Mouse (Mus musculus) MEL (cell line): ENCODE measurements around the gene Otud7b. TPM values are rescaled to one million over a fixed set of nuclear protein-coding genes. Genes with fewer than 3 reads are reported as not detected.

ENCODE experiments used
- DNase-seq: peaks from one replicate; pipeline ENCODE4 v3.0.0; 2011; ENCODE audit warnings: low read depth, low spot score
- H3K27ac ChIP-seq: 2 replicates; pipeline ENCODE4 v1.5.1; 2012; ENCODE audit warnings: low read depth, mild to moderate bottlenecking, control low read depth, low read length, moderate library complexity; ENCODE audit not compliant: control insufficient read depth
- H3K27me3 ChIP-seq, 2 experiments: fragments of 150-350 bp in 1 of 2; sonication (generic) in 1 of 2; 2 replicates each; pipeline ENCODE4 v1.6.1; 2012; ENCODE audit warnings: low read length in 2 of 2, mild to moderate bottlenecking in 2 of 2, improper control_type of control experiment in 1 of 2, moderate library complexity in 1 of 2; ENCODE audit not compliant: insufficient read depth in 2 of 2, control insufficient read depth in 1 of 2
- H3K36me3 ChIP-seq, 2 experiments: 2 replicates each; pipeline ENCODE4 v1.6.1; 2012 to 2014; ENCODE audit warnings: low read length in 2 of 2, improper control_type of control experiment in 1 of 2, inconsistent platforms in 1 of 2, mild to moderate bottlenecking in 1 of 2; ENCODE audit not compliant: insufficient read depth in 2 of 2, control insufficient read depth in 1 of 2
- H3K4me1 ChIP-seq, 2 experiments: fragments of 150-350 bp in 1 of 2; sonication (generic) in 1 of 2; 2 replicates each; pipeline ENCODE4 v1.6.1; 2012; ENCODE audit warnings: low read length in 2 of 2, improper control_type of control experiment in 1 of 2, mild to moderate bottlenecking in 1 of 2; ENCODE audit not compliant: insufficient read depth in 2 of 2, control insufficient read depth in 1 of 2
- H3K4me3 ChIP-seq, 2 experiments: fragments of 150-350 bp in 1 of 2; sonication (generic) in 1 of 2; 2 replicates each; pipeline ENCODE4 v1.5.1; 2012; ENCODE audit warnings: low read depth in 2 of 2, low read length in 2 of 2, mild to moderate bottlenecking in 2 of 2, moderate library complexity in 2 of 2, control low read depth in 1 of 2, improper control_type of control experiment in 1 of 2; ENCODE audit not compliant: control insufficient read depth in 1 of 2, insufficient read depth in 1 of 2
- H3K79me2 ChIP-seq: 2 replicates; pipeline ENCODE4 v1.6.1; 2012; ENCODE audit warnings: mild to moderate bottlenecking, low read length, moderate library complexity; ENCODE audit not compliant: control insufficient read depth, poor library complexity, insufficient read depth
- H3K9ac ChIP-seq: 2 replicates; pipeline ENCODE4 v1.6.1; 2012; ENCODE audit warnings: low read depth, mild to moderate bottlenecking, control low read depth, low read length, moderate library complexity; ENCODE audit not compliant: control insufficient read depth, poor library complexity, severe bottlenecking
- H3K9me3 ChIP-seq: fragments of 150-350 bp; sonication (generic); replicated peaks from 2 replicates; pipeline ENCODE4 v1.6.1; 2012; ENCODE audit warnings: mild to moderate bottlenecking, low read length, improper control_type of control experiment, moderate library complexity; ENCODE audit not compliant: insufficient read depth
- BHLHE40 ChIP-seq: IDR thresholded peaks from 2 replicates; pipeline ENCODE4 v1.6.1; 2012; ENCODE audit warnings: low read depth, mild to moderate bottlenecking, inconsistent platforms, low read length, improper control_type of control experiment, borderline replicate concordance
- CHD2 ChIP-seq: IDR thresholded peaks from 2 replicates; pipeline ENCODE4 v1.6.1; 2011; ENCODE audit warnings: low read length, improper control_type of control experiment
- CTCF ChIP-seq, 3 experiments: IDR thresholded peaks in 2 of 3; conservative IDR thresholded peaks in 1 of 3; 2 replicates each; pipeline ENCODE4 v1.5.1; 2011 to 2012; ENCODE audit warnings: low read length in 3 of 3, low read depth in 2 of 3, mild to moderate bottlenecking in 2 of 3, improper control_type of control experiment in 1 of 3, inconsistent platforms in 1 of 3, mixed read lengths in 1 of 3, moderate library complexity in 1 of 3; ENCODE audit not compliant: control insufficient read depth in 1 of 3, insufficient read depth in 1 of 3, poor library complexity in 1 of 3, severe bottlenecking in 1 of 3
- ELF1 ChIP-seq: IDR thresholded peaks from 2 replicates; pipeline ENCODE4 v1.6.1; 2014; ENCODE audit warnings: low read depth, mild to moderate bottlenecking, inconsistent platforms, low read length, improper control_type of control experiment, moderate library complexity
- EP300 ChIP-seq, 2 experiments: IDR thresholded peaks; 2 replicates each; pipeline ENCODE4 v1.6.1; 2011; ENCODE audit warnings: improper control_type of control experiment in 2 of 2, low read length in 2 of 2, low read depth in 1 of 2, mild to moderate bottlenecking in 1 of 2
- ETS1 ChIP-seq: IDR thresholded peaks from 2 replicates; pipeline ENCODE4 v1.6.1; 2012; ENCODE audit warnings: low read depth, mild to moderate bottlenecking, inconsistent platforms, low read length, improper control_type of control experiment, moderate library complexity
- GABPA ChIP-seq: IDR thresholded peaks from 2 replicates; pipeline ENCODE4 v1.6.1; 2012; ENCODE audit warnings: low read depth, mild to moderate bottlenecking, inconsistent platforms, low read length, improper control_type of control experiment, moderate library complexity
- GATA1 ChIP-seq: IDR thresholded peaks from 2 replicates; pipeline ENCODE4 v1.6.1; 2011; ENCODE audit warnings: low read depth, low read length, improper control_type of control experiment
- HCFC1 ChIP-seq: IDR thresholded peaks from 2 replicates; pipeline ENCODE4 v1.6.1; 2012; ENCODE audit warnings: low read depth, mild to moderate bottlenecking, inconsistent platforms, low read length, improper control_type of control experiment, moderate library complexity
- JUND ChIP-seq: IDR thresholded peaks from 2 replicates; pipeline ENCODE4 v1.6.1; 2011; ENCODE audit warnings: low read depth, mild to moderate bottlenecking, improper control_type of control experiment, low read length
- KAT2A ChIP-seq: conservative IDR thresholded peaks from 2 replicates; pipeline ENCODE4 v1.6.1; 2012; ENCODE audit warnings: low read depth, low read length, improper control_type of control experiment, inconsistent platforms
- MAFK ChIP-seq: IDR thresholded peaks from 2 replicates; pipeline ENCODE4 v1.6.1; 2011; ENCODE audit warnings: low read depth, mild to moderate bottlenecking, low read length, improper control_type of control experiment, borderline replicate concordance
- MAZ ChIP-seq: IDR thresholded peaks from 2 replicates; pipeline ENCODE4 v1.6.1; 2012; ENCODE audit warnings: low read depth, mild to moderate bottlenecking, inconsistent platforms, low read length, improper control_type of control experiment
- MEF2A ChIP-seq: IDR thresholded peaks from 2 replicates; pipeline ENCODE4 v1.6.1; 2014; ENCODE audit warnings: low read depth, mild to moderate bottlenecking, inconsistent platforms, low read length, improper control_type of control experiment; ENCODE audit not compliant: poor library complexity, insufficient replicate concordance, severe bottlenecking; ENCODE audit errors: extremely low read depth
- MXI1 ChIP-seq: IDR thresholded peaks from 2 replicates; pipeline ENCODE4 v1.6.1; 2011; ENCODE audit warnings: mild to moderate bottlenecking, low read depth, low read length, improper control_type of control experiment
- MYB ChIP-seq: IDR thresholded peaks from 2 replicates; pipeline ENCODE4 v1.6.1; 2011; ENCODE audit warnings: mild to moderate bottlenecking, low read depth, low read length, improper control_type of control experiment
- MYC ChIP-seq: IDR thresholded peaks from 2 replicates; pipeline ENCODE4 v1.6.1; 2011; ENCODE audit warnings: low read depth, mild to moderate bottlenecking, low read length, improper control_type of control experiment, moderate library complexity
- NELFE ChIP-seq: IDR thresholded peaks from 2 replicates; pipeline ENCODE4 v1.6.1; 2011; ENCODE audit warnings: low read depth, low read length, improper control_type of control experiment
- POLR2A ChIP-seq, 2 experiments: IDR thresholded peaks; 2 replicates each; pipeline ENCODE4 v1.6.1; 2011 to 2012; ENCODE audit warnings: low read length in 2 of 2, mild to moderate bottlenecking in 2 of 2, control low read depth in 1 of 2, improper control_type of control experiment in 1 of 2, low read depth in 1 of 2, moderate library complexity in 1 of 2; ENCODE audit not compliant: control insufficient read depth in 1 of 2, insufficient read depth in 1 of 2, poor library complexity in 1 of 2
- POLR2AphosphoS2 ChIP-seq: IDR thresholded peaks from 2 replicates; pipeline ENCODE4 v1.6.1; 2011; ENCODE audit warnings: low read length, improper control_type of control experiment
- POLR2AphosphoS5 ChIP-seq: IDR thresholded peaks from 2 replicates; pipeline ENCODE4 v1.6.1; 2012; ENCODE audit warnings: low read depth, borderline replicate concordance, mild to moderate bottlenecking, inconsistent platforms, low read length, moderate library complexity, mixed read lengths
- RAD21 ChIP-seq: IDR thresholded peaks from 2 replicates; pipeline ENCODE4 v1.6.1; 2011; ENCODE audit warnings: mild to moderate bottlenecking, low read depth, low read length, improper control_type of control experiment
- SIN3A ChIP-seq: IDR thresholded peaks from 2 replicates; pipeline ENCODE4 v1.6.1; 2012; ENCODE audit warnings: low read length, improper control_type of control experiment, inconsistent platforms
- SMC3 ChIP-seq: IDR thresholded peaks from 2 replicates; pipeline ENCODE4 v1.6.1; 2011; ENCODE audit warnings: low read depth, low read length, improper control_type of control experiment
- TAL1 ChIP-seq: IDR thresholded peaks from 2 replicates; pipeline ENCODE4 v1.6.1; 2012; ENCODE audit warnings: mild to moderate bottlenecking, inconsistent platforms, low read length, moderate library complexity, mixed read lengths
- TBP ChIP-seq: IDR thresholded peaks from 2 replicates; pipeline ENCODE4 v1.8.0; 2011; ENCODE audit warnings: low read depth, low read length, improper control_type of control experiment
- TCF12 ChIP-seq: IDR thresholded peaks from 2 replicates; pipeline ENCODE4 v1.6.1; 2014; ENCODE audit warnings: low read depth, mild to moderate bottlenecking, inconsistent platforms, low read length, improper control_type of control experiment, moderate library complexity
- UBTF ChIP-seq: IDR thresholded peaks from 2 replicates; pipeline ENCODE4 v1.6.1; 2012; ENCODE audit warnings: low read depth, mild to moderate bottlenecking, inconsistent platforms, low read length, improper control_type of control experiment, moderate library complexity, borderline replicate concordance; ENCODE audit not compliant: insufficient read depth
- USF1 ChIP-seq: IDR thresholded peaks from 2 replicates; pipeline ENCODE4 v1.6.1; 2014; ENCODE audit warnings: low read depth, mild to moderate bottlenecking, inconsistent platforms, low read length, improper control_type of control experiment, moderate library complexity
- USF2 ChIP-seq, 2 experiments: IDR thresholded peaks; 2 replicates each; pipeline ENCODE4 v1.6.1; 2011 to 2012; ENCODE audit warnings: improper control_type of control experiment in 2 of 2, low read length in 2 of 2, borderline replicate concordance in 1 of 2, inconsistent platforms in 1 of 2, low read depth in 1 of 2, mild to moderate bottlenecking in 1 of 2; ENCODE audit not compliant: insufficient read depth in 1 of 2
- ZC3H11A ChIP-seq: IDR thresholded peaks from 2 replicates; pipeline ENCODE4 v1.6.1; 2012; ENCODE audit warnings: low read depth, mild to moderate bottlenecking, inconsistent platforms, low read length, improper control_type of control experiment
- ZKSCAN1 ChIP-seq: IDR thresholded peaks from 2 replicates; pipeline ENCODE4 v1.6.1; 2012; ENCODE audit warnings: low read depth, mild to moderate bottlenecking, inconsistent platforms, low read length, improper control_type of control experiment, moderate library complexity
- ZNF384 ChIP-seq: IDR thresholded peaks from 2 replicates; pipeline ENCODE4 v1.6.1; 2012; ENCODE audit warnings: low read depth, mild to moderate bottlenecking, inconsistent platforms, low read length, improper control_type of control experiment
- polyA plus RNA-seq, 2 experiments: library from polyadenylated mRNA; stranded (reverse) in 1 of 2; unstranded in 1 of 2; fragments of >175 nt in 1 of 2; fragments of >200 nt in 1 of 2; gene quantifications; 2 replicates each; pipeline versions ENCODE4 v1.2.1 to v1.2.4; 2012; ENCODE audit warnings: low replicate concordance in 2 of 2, low read depth in 1 of 2; ENCODE audit not compliant: insufficient read length in 2 of 2, insufficient read depth in 1 of 2, missing spikeins in 1 of 2
- total RNA-seq: library from RNA; depleted of rRNA; stranded (reverse); fragments of 300-350 nt; gene quantifications from 2 replicates; pipeline ENCODE4 v1.2.3, GENCODE M21; 2012

Gene Otud7b
- total and polyA plus RNA-seq, 3 experiments: 17.9 to 25.8 (median 24.4) TPM

GRCm38 (mm10) chr3:96069542-96069941, 34.8 kb upstream of the Otud7b start:
- H3K4me3 ChIP-seq: no peak overlapping the region
- no peaks in the 10 kb centered on the region for H3K27me3 ChIP-seq
- H3K36me3 ChIP-seq: peaks cover 0 to 10% of the 10 kb centered on the region in 2 experiments; a peak in 2 of 4 replicates
- peak; percentile 64 for DNase-seq
- no peak overlapping the region for H3K9ac ChIP-seq
- H3K9me3 ChIP-seq: no peaks in the 10 kb centered on the region
- H3K79me2 ChIP-seq: no peaks in the 10 kb centered on the region
- TF ChIP-seq POLR2AphosphoS2: no peak
- TF ChIP-seq RAD21: peak; percentile 29
- TF ChIP-seq GATA1: no peak
- no peak for TF ChIP-seq ZKSCAN1
- TF ChIP-seq MXI1: no peak
- TF ChIP-seq SMC3: peak; percentile 52
- TF ChIP-seq TAL1: no peak
- no peak for TF ChIP-seq BHLHE40
- peak; percentile 23; the same call in 1 of the 2 replicates for TF ChIP-seq ZC3H11A
- TF ChIP-seq SIN3A: no peak; the same call in 1 of the 2 replicates
- TF ChIP-seq CHD2: no peak
- no peak for TF ChIP-seq USF2 (IDR thresholded peaks at IDR 0.05; ENCODE audit: borderline replicate concordance in 1 of 2, insufficient read depth in 1 of 2, low read depth in 1 of 2, low read length in 2 of 2)
- no peak for TF ChIP-seq TCF12
- peak in 2 of 3 experiments; percentile 23 to 44; a peak in 3 of 6 replicates for TF ChIP-seq CTCF (IDR thresholded peaks at IDR 0.05 in 2 of 3, conservative IDR thresholded peaks at IDR 0.05 in 1 of 3; ENCODE audit: control insufficient read depth in 1 of 3, insufficient read depth in 1 of 3, low read depth in 2 of 3, low read length in 3 of 3, poor library complexity in 1 of 3, severe bottlenecking in 1 of 3)
- no peak for TF ChIP-seq NELFE
- no peak for TF ChIP-seq JUND
- peak; percentile 95 for TF ChIP-seq ZNF384
- no peak for TF ChIP-seq ELF1
- TF ChIP-seq MYC: no peak
- no peak for TF ChIP-seq MYB
- TF ChIP-seq TBP: no peak
- TF ChIP-seq EP300 (IDR thresholded peaks at IDR 0.05; ENCODE audit: low read depth in 1 of 2, low read length in 2 of 2): no peak
- no peak for TF ChIP-seq MEF2A
- no peak for TF ChIP-seq POLR2AphosphoS5
- no peak for TF ChIP-seq USF1
- TF ChIP-seq UBTF: no peak
- TF ChIP-seq MAZ: no peak
- TF ChIP-seq MAFK: no peak
- no peak for TF ChIP-seq GABPA
- TF ChIP-seq KAT2A: no peak
- no peak for TF ChIP-seq ETS1
- TF ChIP-seq POLR2A (IDR thresholded peaks at IDR 0.05; ENCODE audit: control insufficient read depth in 1 of 2, insufficient read depth in 1 of 2, low read depth in 1 of 2, low read length in 2 of 2, poor library complexity in 1 of 2): no peak
- no peak for TF ChIP-seq HCFC1
- no peak overlapping the region for H3K27ac ChIP-seq
- peaks cover 4 to 14% of the 10 kb centered on the region in 2 experiments for H3K4me1 ChIP-seq
